Mouse (Mus musculus) monocyte, adult 2 months (primary cell): ENCODE data around the gene Shisa5.
A peak's percentile ranks its signal among the peaks of the same experiment; 100 is the strongest.

ENCODE experiments used
- DNase-seq, 2 experiments: peaks; one replicate each; pipeline ENCODE4 v3.0.0; 2022; ENCODE audit warnings: low spot score in 2 of 2, low read depth in 1 of 2

The Shisa5 gene

GRCm38 (mm10) chr9:109038086-109038895, at the start of gene Shisa5:
TSS of gene Shisa5 (plus strand) at chr9:109038565.
- DNase-seq: peak in 1 of 2 experiments; percentile 62

DNA sequence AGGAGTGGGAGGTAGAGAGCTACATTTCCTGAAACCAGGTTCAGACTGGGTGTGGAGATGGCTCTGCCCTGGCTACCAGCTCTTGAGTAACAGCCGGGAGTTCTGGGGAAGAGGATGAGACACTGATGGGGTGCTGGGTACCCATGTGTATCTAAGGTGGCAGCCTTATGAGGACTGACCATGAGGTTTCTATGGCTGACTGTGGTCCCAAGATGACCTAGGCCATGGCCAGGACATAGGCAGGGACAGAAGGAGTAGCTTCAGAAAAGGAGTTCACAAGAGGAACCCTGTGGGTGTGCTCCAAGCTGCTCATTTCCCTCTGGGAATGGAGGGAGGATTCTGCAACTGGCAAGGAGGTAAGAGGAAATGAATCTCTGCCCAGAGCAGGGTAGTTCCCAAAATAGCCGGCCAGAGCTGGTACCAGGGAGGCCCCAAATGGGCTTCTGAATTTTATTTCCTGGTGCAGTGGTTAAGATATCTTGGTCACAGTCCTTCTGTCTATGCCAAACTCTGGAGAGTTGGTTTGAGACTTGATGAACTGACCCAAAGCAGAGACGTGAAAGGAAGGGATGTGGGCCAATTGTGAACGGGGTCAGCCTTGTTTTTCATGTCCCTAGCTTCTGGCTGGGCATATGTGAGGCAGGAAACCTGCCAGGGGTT, 48.4 kb upstream of the Shisa5 start:
- peak in 1 of 2 experiments; percentile 26 for DNase-seq

DNA sequence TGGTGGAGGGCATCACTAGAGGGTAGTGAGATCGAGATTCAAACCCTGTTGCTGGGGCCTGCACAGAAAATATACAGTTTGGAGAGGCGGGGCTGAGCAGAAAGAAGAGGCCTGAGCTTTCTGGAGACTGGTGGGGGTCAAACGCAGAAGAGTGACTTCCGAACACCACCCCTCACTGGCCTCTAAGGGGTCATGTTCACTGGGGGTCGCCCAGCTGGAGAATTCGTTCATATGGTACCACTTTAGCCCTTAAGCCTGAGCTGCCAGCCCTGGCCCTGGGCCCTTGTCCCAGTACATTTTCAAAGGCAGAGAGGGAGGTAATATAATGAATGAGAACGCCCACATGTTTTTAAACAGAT, 47.9 kb upstream of the Shisa5 start:
- no peak for DNase-seq

DNA sequence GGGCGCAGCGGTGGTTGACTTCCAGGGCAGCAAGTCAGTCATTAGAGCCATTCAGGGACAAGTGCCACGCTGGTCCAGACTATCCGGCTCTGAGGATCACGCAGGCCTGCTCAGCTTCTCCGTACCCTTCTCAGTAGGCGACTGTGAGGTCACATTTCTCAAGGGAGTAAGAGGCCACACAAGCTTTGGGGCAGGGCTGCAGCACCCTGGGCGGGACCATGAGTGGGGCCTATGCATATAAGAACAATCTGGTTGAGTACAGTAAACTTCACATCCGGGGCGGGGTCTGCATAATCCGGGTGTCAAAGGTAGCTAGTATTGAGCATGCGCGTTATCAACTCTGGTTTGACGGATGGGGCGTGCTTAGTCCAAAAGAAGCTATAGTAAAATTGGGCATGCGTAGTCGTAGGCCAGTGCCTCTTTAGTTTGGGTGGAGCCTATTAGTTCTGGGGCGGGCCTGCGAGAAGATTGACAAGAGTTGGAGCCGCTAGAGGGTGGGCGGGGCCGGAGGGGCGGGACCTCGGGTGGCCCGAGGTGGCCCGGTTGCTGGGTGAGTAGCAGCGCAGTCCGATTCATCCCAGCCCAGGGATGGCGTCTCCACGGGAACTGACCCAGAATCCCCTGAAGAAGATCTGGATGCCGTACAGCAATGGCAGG, 46.8 kb upstream of the Shisa5 start, which contains the start of gene Pfkfb4:
Gene Pfkfb4 (plus strand): TSS at position 351 of the 657 bp plus-strand sequence.
- DNase-seq: peak; percentile 90 to 98

GRCm38 (mm10) chr9:108992085-108992469, 46.3 kb upstream of the Shisa5 start:
- DNase-seq: no peak

DNA sequence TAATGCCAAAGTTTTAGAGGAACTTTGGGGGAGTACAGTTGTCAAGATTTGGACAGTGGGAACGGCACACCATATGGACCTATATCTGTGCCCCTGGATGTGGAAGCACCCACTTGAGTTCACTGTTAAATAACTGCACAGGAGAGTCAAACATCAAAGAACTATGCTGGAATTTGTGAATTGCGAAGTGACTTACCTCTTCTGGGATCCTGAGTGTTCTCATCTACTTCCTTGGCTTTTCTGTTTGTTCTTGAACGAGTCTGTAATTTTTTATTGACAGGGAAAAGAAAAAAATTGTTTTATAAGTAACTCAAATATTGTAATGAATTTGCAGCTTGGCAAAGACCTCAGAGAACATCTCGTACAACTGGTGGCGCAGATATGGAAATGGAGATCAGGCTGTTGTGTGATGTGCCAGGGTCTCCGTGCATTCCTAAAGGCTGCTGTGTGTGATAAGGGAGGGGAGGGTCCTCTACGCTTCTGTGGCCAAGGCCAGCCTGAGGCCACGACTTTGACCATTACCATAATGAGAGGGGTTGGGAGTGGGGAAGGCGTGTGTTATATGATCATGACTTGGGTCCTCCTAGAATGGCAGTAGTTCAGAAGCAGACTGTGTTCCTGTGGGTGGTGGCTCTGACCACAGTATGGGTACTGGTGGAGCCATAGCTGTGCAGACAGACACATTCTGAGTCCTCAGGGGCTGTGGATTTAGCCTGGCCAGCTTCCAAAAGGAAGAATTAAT, 45.6 kb upstream of the Shisa5 start:
- no peak for DNase-seq

- DNase-seq: no peak
Measured at GRCm38 (mm10) chr9:108996411-108996810, 42.0 kb upstream of the Shisa5 start.

DNA sequence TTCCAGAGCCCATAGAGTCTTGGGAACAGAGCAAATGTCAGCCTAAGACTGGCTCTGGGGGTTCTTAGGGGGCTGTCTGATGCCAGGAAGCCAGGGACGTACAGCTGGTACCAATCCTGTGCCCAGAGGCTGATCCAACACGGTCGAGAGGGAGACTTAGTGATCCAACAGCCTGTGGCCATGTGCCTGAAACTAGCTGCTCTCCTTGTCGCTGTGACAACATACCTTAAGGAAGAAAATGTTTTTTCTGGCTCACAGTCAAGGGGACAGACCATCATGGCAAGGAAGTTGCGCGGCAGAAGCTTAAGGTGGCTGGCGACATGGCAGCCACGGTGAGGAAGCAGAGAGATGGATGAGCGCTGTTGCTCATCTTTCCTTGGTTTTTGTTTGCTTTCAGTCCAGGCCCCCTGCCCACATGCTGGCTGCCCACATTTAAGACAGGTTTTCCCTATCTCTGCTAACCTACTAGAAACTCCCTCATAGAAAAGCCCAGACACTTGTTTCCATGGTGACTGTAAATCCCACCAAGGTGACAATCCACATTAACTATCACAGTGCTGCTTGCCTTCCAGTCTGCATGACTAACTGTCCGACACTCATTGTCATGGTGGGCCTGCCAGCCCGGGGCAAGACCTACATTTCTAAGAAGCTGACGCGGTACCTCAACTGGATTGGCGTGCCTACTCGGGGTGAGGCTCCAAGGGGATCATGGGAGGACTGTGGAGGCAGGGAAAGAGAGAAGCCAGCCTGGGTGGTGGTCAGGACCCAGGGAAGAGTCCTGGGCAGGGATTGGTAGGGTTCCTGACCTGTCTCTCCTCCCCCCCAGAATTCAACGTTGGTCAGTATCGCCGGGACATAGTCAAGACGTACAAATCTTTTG, 39.8 kb upstream of the Shisa5 start:
- DNase-seq: no peak

GRCm38 (mm10) chr9:108999167-108999526, 39.2 kb upstream of the Shisa5 start:
- peak in 1 of 2 experiments; percentile 32 for DNase-seq

- DNase-seq: peak in 1 of 2 experiments; percentile 53
Measured at GRCm38 (mm10) chr9:109000726-109001125, 37.6 kb upstream of the Shisa5 start.

GRCm38 (mm10) chr9:109003201-109003600, 35.2 kb upstream of the Shisa5 start:
- DNase-seq: no peak

DNA sequence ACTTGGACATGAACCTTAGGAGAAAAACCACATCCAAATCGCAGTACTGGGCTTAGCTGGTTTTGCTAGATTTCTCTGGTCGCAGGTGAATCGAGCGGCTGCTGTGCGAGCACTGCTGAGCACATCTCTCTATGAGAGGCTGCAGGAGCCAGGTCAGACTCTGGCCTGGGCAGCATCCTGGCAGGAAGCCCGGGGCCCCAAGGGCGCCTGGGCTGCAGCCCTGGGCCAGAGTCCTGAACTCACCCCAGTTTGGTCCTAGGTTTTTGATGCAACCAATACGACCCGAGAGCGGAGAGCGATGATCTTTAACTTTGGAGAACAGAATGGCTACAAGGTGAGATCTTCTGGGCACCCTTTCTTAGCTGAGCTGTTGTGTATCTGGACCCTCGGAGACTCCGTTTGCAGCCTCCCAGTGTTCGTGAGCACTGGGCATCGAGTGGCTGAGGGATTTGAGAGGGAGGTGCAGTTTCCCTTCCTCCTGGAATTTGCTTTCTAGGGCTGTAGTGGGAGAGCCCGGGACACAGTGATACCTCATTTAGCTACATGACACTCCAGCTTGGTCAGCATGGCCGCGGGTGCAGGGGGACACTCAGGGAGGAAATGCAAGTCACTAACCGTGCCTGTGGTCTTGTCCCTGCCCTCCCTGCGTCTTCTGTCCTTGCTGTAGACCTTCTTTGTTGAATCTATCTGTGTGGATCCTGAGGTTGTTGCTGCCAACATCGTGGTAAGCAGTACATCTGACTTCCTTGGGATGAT, 31.2 kb upstream of the Shisa5 start:
- DNase-seq: no peak

- DNase-seq: no peak
Measured at GRCm38 (mm10) chr9:109008081-109008480, 30.3 kb upstream of the Shisa5 start.

DNA sequence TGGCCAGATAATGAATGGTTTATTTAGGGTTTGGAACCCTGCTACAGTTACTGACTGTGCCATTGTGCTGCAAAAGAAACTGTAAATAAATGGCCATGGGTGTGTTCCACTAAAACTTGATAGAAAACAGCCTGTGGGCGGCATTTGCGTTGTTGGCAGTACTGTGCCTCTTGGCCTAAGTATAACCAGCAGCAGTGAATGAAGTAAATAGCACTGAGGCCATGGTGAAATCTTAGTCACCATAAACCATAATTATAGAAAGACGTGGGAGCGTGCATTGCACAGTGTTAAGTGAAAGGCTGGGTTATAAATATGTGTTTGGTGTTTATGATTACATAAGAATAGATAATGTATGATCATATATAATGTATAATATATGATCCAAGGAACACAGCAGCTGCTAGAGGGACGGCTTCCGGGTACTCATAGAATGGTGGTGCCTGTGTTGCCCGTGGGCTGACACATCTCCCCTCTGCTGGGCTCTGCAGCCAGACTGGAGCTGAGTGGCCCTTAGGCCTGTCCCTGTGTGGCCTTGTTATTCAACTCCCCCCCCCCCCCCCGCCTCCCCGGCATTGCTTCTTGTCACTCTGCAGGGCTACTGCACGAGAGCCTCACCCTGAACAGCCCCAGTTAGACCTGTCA, 29.2 kb upstream of the Shisa5 start:
- no peak for DNase-seq

GRCm38 (mm10) chr9:109009636-109010315, 28.6 kb upstream of the Shisa5 start:
- peak in 1 of 2 experiments; percentile 36 for DNase-seq

- DNase-seq: no peak
Measured at GRCm38 (mm10) chr9:109010316-109010690, 28.1 kb upstream of the Shisa5 start.

GRCm38 (mm10) chr9:109015397-109015796, 23.0 kb upstream of the Shisa5 start:
- no peak for DNase-seq

GRCm38 (mm10) chr9:109016973-109017604, 21.3 kb upstream of the Shisa5 start:
- DNase-seq: peak in 1 of 2 experiments; percentile 30
